19 mouse cellular contexts compared by ENCODE assay signal in the genomic region with DNA sequence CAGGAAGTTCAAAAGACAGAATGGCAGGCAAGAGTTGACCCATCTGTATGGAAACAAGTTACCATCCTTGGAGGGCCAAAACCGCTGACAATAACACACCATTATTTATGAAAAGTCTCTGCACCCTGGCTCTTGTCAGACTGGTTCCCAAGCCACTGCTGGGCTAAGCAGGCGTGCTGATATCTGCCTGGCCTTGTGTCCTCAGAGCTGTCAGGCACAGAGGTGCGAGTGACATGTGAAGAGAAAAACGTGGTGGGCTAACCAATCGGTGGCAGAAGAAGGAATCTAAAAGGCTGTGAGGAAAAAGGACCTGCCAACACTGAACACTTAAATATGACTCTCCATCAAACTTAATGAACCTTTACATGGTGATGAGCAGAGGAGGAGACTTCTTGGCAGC.
DNase-seq lines count a peak whose midpoint lies in the region; ATAC-seq and TF ChIP-seq lines count a peak whose summit lies in the region.
"Had no signal": no experiment of that assay in that cellular context is flagged by ENCODE, and none has a peak within 500 bp of the region (broad histone marks: within the 10 kb centered on the region; RNA-seq: fewer than 3 reads in every experiment).

No protein-coding gene starts in this region.

- TF ChIP-seq CTCF in left cerebral cortex, adult 2 months (IDR thresholded peaks at IDR 0.05) = no peak

- H3K36me3 ChIP-seq in heart, embryonic 15.5 days = no peaks in the 10 kb centered on the region
- H3K36me3 ChIP-seq: hindbrain, embryonic 15.5 days; liver, embryonic 15.5 days; midbrain, embryonic 12.5 days had no signal

- H3K27me3 ChIP-seq in heart, embryonic 15.5 days = no peaks in the 10 kb centered on the region
- H3K27me3 ChIP-seq: CH12.LX; hindbrain, embryonic 15.5 days; liver, embryonic 15.5 days; midbrain, embryonic 12.5 days had no signal

- peak; percentile 40 for DNase-seq in embryo, embryonic 10 days (ENCODE audit: low spot score)
- no peak for DNase-seq in embryo, embryonic 9.5 days (ENCODE audit: extremely low spot score)
- DNase-seq in lung, adult 18-20 months = peak; percentile 23 to 46
- peak; percentile 36 to 79 for DNase-seq in lung, postnatal 4 days
- no peak for DNase-seq in adrenal gland, postnatal 36 days
- no peak for DNase-seq in left cerebral cortex, adult 2 months (ENCODE audit: extremely low spot score in 1 of 2, low spot score in 2 of 2)
- DNase-seq: cerebellum, adult 11-12 months; forebrain, postnatal 0 days; gastrocnemius, postnatal 36 days; kidney, adult 11 months; right cerebral cortex, postnatal 25 days had no signal

- peak overlapping the region; percentile 79 for H3K27ac ChIP-seq in heart, embryonic 15.5 days
- H3K27ac ChIP-seq in left cerebral cortex, adult 2 months = no peak overlapping the region
- H3K27ac ChIP-seq: hindbrain, embryonic 15.5 days; liver, embryonic 15.5 days; midbrain, embryonic 12.5 days had no signal

- WGBS in heart, embryonic 15.5 days = 10% methylated on average over 5 of the region's 5 CpGs

- no peaks in the 10 kb centered on the region for H3K9me3 ChIP-seq in heart, embryonic 15.5 days (replicated peaks)
- H3K9me3 ChIP-seq: hindbrain, embryonic 15.5 days; liver, embryonic 15.5 days; midbrain, embryonic 12.5 days had no signal

- H3K4me1 ChIP-seq in heart, embryonic 15.5 days (replicated peaks) = peaks cover 21% of the 10 kb centered on the region
- H3K4me1 ChIP-seq: liver, embryonic 15.5 days had no signal

- H3K4me2 ChIP-seq in heart, embryonic 15.5 days = no peak overlapping the region
- H3K4me2 ChIP-seq: hindbrain, embryonic 15.5 days; liver, embryonic 15.5 days; midbrain, embryonic 12.5 days had no signal

- H3K9ac ChIP-seq in heart, embryonic 15.5 days = no peak overlapping the region
- H3K9ac ChIP-seq: forebrain, postnatal 0 days; hindbrain, embryonic 15.5 days; liver, embryonic 15.5 days; midbrain, embryonic 12.5 days had no signal

- intact Hi-C loops in left cerebral cortex, adult 2 months (cut with DNase I) = no loop called here

- peak; percentile 94 for ATAC-seq in heart, embryonic 15.5 days (replicated peaks; ENCODE audit: insufficient number of reproducible peaks, insufficient read depth, low FRiP score, low read depth)
- no peak for ATAC-seq in monocyte, adult 5-6 weeks (replicated peaks; ENCODE audit: insufficient number of reproducible peaks, low FRiP score, low TSS enrichment, poor library complexity, severe bottlenecking)
- ATAC-seq: activated CD4-positive, CD25-positive, alpha-beta regulatory T cell, adult 4 months; forebrain, postnatal 0 days had no signal

- H3K4me3 ChIP-seq in heart, embryonic 15.5 days = no peak overlapping the region
- no peak overlapping the region for H3K4me3 ChIP-seq in left cerebral cortex, adult 2 months
- H3K4me3 ChIP-seq: erythroblast, embryonic 14.5 days; hindbrain, embryonic 15.5 days; liver, embryonic 15.5 days; midbrain, embryonic 12.5 days had no signal

Comparison
In these comparisons a context has a peak if more than half of its experiments do, and no peak if none do; other contexts are left out.
1. DNase-seq: peak in embryo, embryonic 10 days (single experiment), lung, adult 18-20 months (2 of 2) and lung, postnatal 4 days (2 of 2); none in embryo, embryonic 9.5 days (single experiment), adrenal gland, postnatal 36 days (0 of 2) and left cerebral cortex, adult 2 months (0 of 2).